8 mouse cellular contexts compared by ENCODE assay signal in genomic region chr4:149485053-149485824, GRCm38 (mm10). TPM values are rescaled to one million over a fixed set of nuclear protein-coding genes. Genes with fewer than 3 reads are reported as not detected.
DNase-seq lines count a peak whose midpoint lies in the region; ATAC-seq and TF ChIP-seq lines count a peak whose summit lies in the region.

Gene Nmnat1 (minus strand): TSS chr4:149485202.
Gene Lzic (plus strand): TSS chr4:149485229.

- WGBS in forebrain, embryonic 11.5 days: under 1% methylated on average over 60 of the region's 60 CpGs
- WGBS in heart, postnatal 0 days: under 1% methylated on average over 60 of the region's 60 CpGs
- under 1% methylated on average over 60 of the region's 60 CpGs for WGBS in liver, embryonic 16.5 days (ENCODE audit: insufficient replicate concordance)
- WGBS in neural tube, embryonic 13.5 days: under 1% methylated on average over 60 of the region's 60 CpGs

- H3K36me3 ChIP-seq in CH12.LX (replicated peaks in 1 of 2; ENCODE audit: control insufficient read depth in 1 of 2, insufficient read depth in 1 of 2, low read length in 1 of 2): peaks cover 23 to 43% of the 10 kb centered on the region in 2 experiments
- peaks cover 7% of the 10 kb centered on the region; the same call in 1 of the 2 replicates for H3K36me3 ChIP-seq in forebrain, embryonic 11.5 days (ENCODE audit: control insufficient read depth, insufficient read depth, low read length)
- H3K36me3 ChIP-seq in heart, postnatal 0 days (replicated peaks; ENCODE audit: control insufficient read depth, insufficient read depth, low read length): peaks cover 37% of the 10 kb centered on the region
- H3K36me3 ChIP-seq in liver, embryonic 16.5 days (ENCODE audit: control insufficient read depth, insufficient read depth): peaks cover 6% of the 10 kb centered on the region; the same call in 1 of the 2 replicates
- H3K36me3 ChIP-seq in neural tube, embryonic 13.5 days: peaks cover 36% of the 10 kb centered on the region
- peaks cover 9% of the 10 kb centered on the region for H3K36me3 ChIP-seq in testis, adult 2 months (ENCODE audit: control insufficient read depth, insufficient read depth, low read length)

- H3K27ac ChIP-seq in CH12.LX (ENCODE audit: insufficient read depth, low read depth): peak within 1 kb of the TSS; percentile 26
- H3K27ac ChIP-seq in forebrain, embryonic 11.5 days (ENCODE audit: low read depth, low read length): peak within 1 kb of the TSS; percentile 57; the same call in 1 of the 2 replicates
- peak within 1 kb of the TSS; percentile 88 for H3K27ac ChIP-seq in heart, postnatal 0 days (ENCODE audit: low read depth)
- peak within 1 kb of the TSS; percentile 53 for H3K27ac ChIP-seq in liver, embryonic 16.5 days (ENCODE audit: low read length)
- H3K27ac ChIP-seq in neural tube, embryonic 13.5 days (replicated peaks): peak within 1 kb of the TSS; percentile 70
- peak within 1 kb of the TSS; percentile 80 for H3K27ac ChIP-seq in testis, adult 2 months (ENCODE audit: control insufficient read depth, insufficient read depth, low read depth, low read length)

- H3K4me3 ChIP-seq in CH12.LX (replicated peaks in 1 of 3; ENCODE audit: low read depth in 2 of 3, low read length in 2 of 3, poor library complexity in 1 of 3): peak within 1 kb of the TSS; percentile 87 to 91 (median 88)
- H3K4me3 ChIP-seq in forebrain, embryonic 11.5 days (ENCODE audit: low read depth, low read length): peak within 1 kb of the TSS; percentile 76
- peak within 1 kb of the TSS; percentile 77 for H3K4me3 ChIP-seq in heart, postnatal 0 days (ENCODE audit: low read depth, low read length)
- H3K4me3 ChIP-seq in liver, embryonic 16.5 days (ENCODE audit: low read depth, low read length): peak within 1 kb of the TSS; percentile 70
- H3K4me3 ChIP-seq in neural tube, embryonic 13.5 days: peak within 1 kb of the TSS; percentile 75
- peak within 1 kb of the TSS; percentile 95 for H3K4me3 ChIP-seq in testis, adult 2 months (ENCODE audit: control insufficient read depth, low read depth, low read length)

- H3K79me2 ChIP-seq in CH12.LX (replicated peaks; ENCODE audit: control insufficient read depth, extremely low read depth, insufficient read depth, poor library complexity, severe bottlenecking): peaks cover 21% of the 10 kb centered on the region

- peak within 1 kb of the TSS; percentile 90 for H3K4me2 ChIP-seq in CH12.LX (ENCODE audit: insufficient read depth, low read depth, poor library complexity, severe bottlenecking)
- H3K4me2 ChIP-seq in forebrain, embryonic 11.5 days (ENCODE audit: low read depth, low read length, severe bottlenecking): peak within 1 kb of the TSS; percentile 84
- H3K4me2 ChIP-seq in heart, postnatal 0 days (ENCODE audit: low read depth, low read length): peak within 1 kb of the TSS; percentile 84
- peak within 1 kb of the TSS; percentile 82 for H3K4me2 ChIP-seq in liver, embryonic 16.5 days (ENCODE audit: low read depth, low read length)
- H3K4me2 ChIP-seq in neural tube, embryonic 13.5 days: peak within 1 kb of the TSS; percentile 71

- in situ Hi-C loops in CH12.LX (cut with MboI; ENCODE audit: low pct_ligation_motif_present, low pct_unique_long_range_greater_than_20kb, low sequenced_read_pairs): no loop called here

- dilution Hi-C loops in CH12.LX (cut with MboI; ENCODE audit: extremely low pct_ligation_motif_present, extremely low pct_unique_long_range_greater_than_20kb, low sequenced_read_pairs): no loop called here

- TF ChIP-seq EP300 in CH12.LX (IDR thresholded peaks at IDR 0.05; ENCODE audit: low read length): no peak
- TF ChIP-seq EP300 in heart, postnatal 0 days (IDR thresholded peaks at IDR 0.05; ENCODE audit: low read depth): no peak

- DNase-seq in CH12.LX (ENCODE audit: extremely low read depth): peak; percentile 93
- DNase-seq in c-Kit-positive CD71-positive TER-119-negative erythroid progenitor cells, embryonic 14.5 days (ENCODE audit: low read depth): peak; percentile 86
- DNase-seq in forebrain, embryonic 11.5 days (ENCODE audit: low spot score): peak; percentile 98
- peak; percentile 90 for DNase-seq in heart, postnatal 0 days (ENCODE audit: low spot score)
- DNase-seq in kidney, postnatal 4 days: peak; percentile 95 to 98

- ATAC-seq in forebrain, embryonic 11.5 days (replicated peaks; ENCODE audit: low FRiP score): peak; percentile 98
- peak; percentile 98 for ATAC-seq in heart, postnatal 0 days (ENCODE audit: insufficient read depth, low read depth)
- ATAC-seq in liver, embryonic 16.5 days (ENCODE audit: low read depth): peak; percentile 98
- peak; percentile 98 for ATAC-seq in neural tube, embryonic 13.5 days (ENCODE audit: low read depth)

- H3K27me3 ChIP-seq in CH12.LX (replicated peaks): no peaks in the 10 kb centered on the region
- H3K27me3 ChIP-seq in forebrain, embryonic 11.5 days (ENCODE audit: control insufficient read depth, insufficient read depth, low read length): no peaks in the 10 kb centered on the region
- no peaks in the 10 kb centered on the region for H3K27me3 ChIP-seq in heart, postnatal 0 days (ENCODE audit: control insufficient read depth, insufficient read depth, low read length)
- no peaks in the 10 kb centered on the region for H3K27me3 ChIP-seq in liver, embryonic 16.5 days (ENCODE audit: control insufficient read depth, insufficient read depth, low read depth, low read length)
- H3K27me3 ChIP-seq in neural tube, embryonic 13.5 days: no peaks in the 10 kb centered on the region
- H3K27me3 ChIP-seq in testis, adult 2 months (ENCODE audit: control insufficient read depth, insufficient read depth, low read length): no peaks in the 10 kb centered on the region

- peak; percentile 69; the same call in 1 of the 2 replicates for TF ChIP-seq POLR2A in CH12.LX (IDR thresholded peaks at IDR 0.05; ENCODE audit: low read depth, low read length)
- TF ChIP-seq POLR2A in testis, adult 2 months (IDR thresholded peaks at IDR 0.05; ENCODE audit: control insufficient read depth, low read depth, low read length): peak; percentile 68

- H3K9ac ChIP-seq in CH12.LX (ENCODE audit: insufficient read depth, low read depth): peak within 1 kb of the TSS; percentile 92
- peak within 1 kb of the TSS; percentile 71 for H3K9ac ChIP-seq in forebrain, embryonic 11.5 days (ENCODE audit: low read length)
- H3K9ac ChIP-seq in heart, postnatal 0 days (replicated peaks; ENCODE audit: low read depth, low read length): peak within 1 kb of the TSS; percentile 76
- peak within 1 kb of the TSS; percentile 69 for H3K9ac ChIP-seq in liver, embryonic 16.5 days (ENCODE audit: low read depth, low read length)
- H3K9ac ChIP-seq in neural tube, embryonic 13.5 days: peak within 1 kb of the TSS; percentile 79

- H3K4me1 ChIP-seq in CH12.LX (ENCODE audit: control insufficient read depth in 1 of 2, insufficient read depth in 2 of 2): peaks cover 6 to 35% of the 10 kb centered on the region in 2 experiments; a peak in 3 of 4 replicates
- H3K4me1 ChIP-seq in forebrain, embryonic 11.5 days (replicated peaks; ENCODE audit: control insufficient read depth, insufficient read depth, low read length): 0 out of 2 replicates have a peak, but pooled peaks cover 4% of the 10 kb centered on the region
- H3K4me1 ChIP-seq in heart, postnatal 0 days (ENCODE audit: control insufficient read depth, insufficient read depth): peaks cover 14% of the 10 kb centered on the region
- H3K4me1 ChIP-seq in liver, embryonic 16.5 days (ENCODE audit: control insufficient read depth, low read depth, low read length): peaks cover 9% of the 10 kb centered on the region
- peaks cover 31% of the 10 kb centered on the region for H3K4me1 ChIP-seq in neural tube, embryonic 13.5 days (replicated peaks)
- peaks cover 7% of the 10 kb centered on the region for H3K4me1 ChIP-seq in testis, adult 2 months (ENCODE audit: control insufficient read depth, insufficient read depth, low read length)

- H3K9me3 ChIP-seq in CH12.LX (replicated peaks; ENCODE audit: low read length): peaks cover 3% of the 10 kb centered on the region
- no peaks in the 10 kb centered on the region for H3K9me3 ChIP-seq in forebrain, embryonic 11.5 days (ENCODE audit: control insufficient read depth, low read length)
- H3K9me3 ChIP-seq in heart, postnatal 0 days (replicated peaks; ENCODE audit: control insufficient read depth, low read length): no peaks in the 10 kb centered on the region
- no peaks in the 10 kb centered on the region for H3K9me3 ChIP-seq in liver, embryonic 16.5 days (replicated peaks; ENCODE audit: control insufficient read depth, low read length)
- H3K9me3 ChIP-seq in neural tube, embryonic 13.5 days: no peaks in the 10 kb centered on the region

- no peak for TF ChIP-seq CTCF in CH12.LX (conservative IDR thresholded peaks at IDR 0.05 in 1 of 2, IDR thresholded peaks at IDR 0.05 in 1 of 2; ENCODE audit: low read depth in 2 of 2, low read length in 2 of 2)
- peak; percentile 15; the same call in 1 of the 2 replicates for TF ChIP-seq CTCF in heart, postnatal 0 days (IDR thresholded peaks at IDR 0.05; ENCODE audit: low read depth)
- 0 out of 2 replicates have a peak, but pooled peaks have one; percentile 4 for TF ChIP-seq CTCF in testis, adult 2 months (IDR thresholded peaks at IDR 0.05; ENCODE audit: control insufficient read depth, insufficient read depth, insufficient replicate concordance, low read depth, low read length)

- no peak for TF ChIP-seq RAD21 in CH12.LX (IDR thresholded peaks at IDR 0.05; ENCODE audit: low read depth, low read length)

RNA-seq across cellular contexts. Expression of gene Nmnat1, which starts in this region (rescaled TPM):
- total RNA-seq in CH12.LX (2012; rRNA removed): 11.4 and 12.4 TPM in 2 replicates
- 9.6 and 10.9 TPM in 2 replicates for total RNA-seq in CH12.LX (2014; rRNA removed)
- polyA plus RNA-seq in CH12.LX (2012; ENCODE audit: insufficient read length, low read depth): 8.6 and 10.0 TPM in 2 replicates
- polyA plus RNA-seq in forebrain, embryonic 11.5 days (2014; fragmentation: Nextera tagmentation; extraction: Ambion mirVana): 17.3 and 19.5 TPM in 2 replicates
- total RNA-seq in heart, postnatal 0 days (2014; rRNA removed; ENCODE audit: low replicate concordance): 15.3 and 15.9 TPM in 2 replicates
- 14.4 and 16.8 TPM in 2 replicates for polyA plus RNA-seq in heart, postnatal 0 days (2015; fragmentation: Nextera tagmentation; extraction: Ambion mirVana)
- 4.7 and 5.2 TPM in 2 replicates for polyA plus RNA-seq in liver, embryonic 16.5 days (2015; fragmentation: Nextera tagmentation; extraction: Ambion mirVana)
- polyA plus RNA-seq in neural tube, embryonic 13.5 days (2015; fragmentation: Nextera tagmentation; extraction: Ambion mirVana): 8.7 and 11.0 TPM in 2 replicates
- polyA plus RNA-seq in testis, adult 2 months (2012; rRNA removed): 29.0 and 30.2 TPM in 2 replicates

RNA-seq across cellular contexts. Expression of gene Lzic, which starts in this region (rescaled TPM):
- total RNA-seq in CH12.LX (2012; rRNA removed) (43.4 and 43.6 TPM in 2 replicates), CH12.LX (2014; rRNA removed) (53.3 and 68.5 TPM in 2 replicates)
- polyA plus RNA-seq in CH12.LX (2012; ENCODE audit: insufficient read length, low read depth): 40.0 and 49.5 TPM in 2 replicates
- 55.6 and 57.6 TPM in 2 replicates for polyA plus RNA-seq in forebrain, embryonic 11.5 days (2014; fragmentation: Nextera tagmentation; extraction: Ambion mirVana)
- 33.7 and 34.8 TPM in 2 replicates for total RNA-seq in heart, postnatal 0 days (2014; rRNA removed; ENCODE audit: low replicate concordance)
- polyA plus RNA-seq in heart, postnatal 0 days (2015; fragmentation: Nextera tagmentation; extraction: Ambion mirVana): 27.2 and 28.4 TPM in 2 replicates
- polyA plus RNA-seq in liver, embryonic 16.5 days (2015; fragmentation: Nextera tagmentation; extraction: Ambion mirVana): 9.1 and 9.7 TPM in 2 replicates
- polyA plus RNA-seq in neural tube, embryonic 13.5 days (2015; fragmentation: Nextera tagmentation; extraction: Ambion mirVana): 44.7 and 47.7 TPM in 2 replicates
- polyA plus RNA-seq in testis, adult 2 months (2012; rRNA removed): 17.8 and 20.9 TPM in 2 replicates

Comparison
In these comparisons a context has a peak if more than half of its experiments do, and no peak if none do; other contexts are left out.
1. Peak in every context shown above with its lines: DNase-seq, ATAC-seq, H3K4me3 ChIP-seq and H3K27ac ChIP-seq.
2. H3K27ac ChIP-seq: peak in every context shown above with its lines; median percentile 88 in heart, postnatal 0 days; 80 in testis, adult 2 months; 70 in neural tube, embryonic 13.5 days; 57 in forebrain, embryonic 11.5 days; 53 in liver, embryonic 16.5 days; 26 in CH12.LX.
3. CTCF ChIP-seq: peak in heart, postnatal 0 days (single experiment) and testis, adult 2 months (single experiment); none in CH12.LX (0 of 2).